Mouse (Mus musculus): Measurements from ENCODE around the gene Xpot. TPM values are rescaled to one million over a fixed set of nuclear protein-coding genes. Genes with fewer than 3 reads are reported as not detected.
A peak's percentile ranks its signal among the peaks of the same experiment; 100 is the strongest.

Xpot gene
- total RNA-seq (2021): 10 to 100 TPM; 70.0 to 71.6 TPM
- long read RNA-seq, experiment 1, full-length matches to known transcripts: 4 of 27 reads
- long read RNA-seq, experiment 1, partial matches to known transcripts: 7 of 27 reads
- long read RNA-seq, experiment 1, other reads (novel, unspliced or antisense): 16 of 27 reads
- long read RNA-seq, experiment 2, full-length matches to known transcripts: 13 of 37 reads
- long read RNA-seq, experiment 2, partial matches to known transcripts: 7 of 37 reads
- long read RNA-seq, experiment 2, other reads (novel, unspliced or antisense): 17 of 37 reads

GRCm38 (mm10) chr10:121626186-121626882, at the start of gene Xpot:
TSS of gene Xpot (minus strand) at chr10:121626332.
- Histone ChIP-seq H3K4me3 (peak within 1 kb of the TSS; percentile 84), H3K27ac (peak within 1 kb of the TSS; percentile 89)
- DNase-seq (ENCODE audit: low spot score in 2 of 2): peak; percentile 98
- TF ChIP-seq CTCF (conservative IDR thresholded peaks at IDR 0.05): peak; percentile 36

GRCm38 (mm10) chr10:121669103-121669502, 43.0 kb upstream of the Xpot start:
- no peak overlapping the region for H3K4me3 ChIP-seq
- no peak for TF ChIP-seq CTCF (conservative IDR thresholded peaks at IDR 0.05)
- H3K27ac ChIP-seq: no peak overlapping the region
- no peak for DNase-seq (ENCODE audit: low spot score in 2 of 2)

- Histone ChIP-seq H3K27ac (no peak overlapping the region), H3K4me3 (no peak overlapping the region)
- DNase-seq (ENCODE audit: low spot score in 2 of 2): no peak
- no peak for TF ChIP-seq CTCF (conservative IDR thresholded peaks at IDR 0.05)
These were observed 39.6 kb upstream of the Xpot start for GRCm38 (mm10) chr10:121665631-121666145.

- Histone ChIP-seq H3K27ac (no peak overlapping the region), H3K4me3 (no peak overlapping the region; the same call in 1 of the 2 replicates)
- TF ChIP-seq CTCF (conservative IDR thresholded peaks at IDR 0.05): no peak; the same call in 1 of the 2 replicates
- DNase-seq (ENCODE audit: low spot score in 2 of 2): no peak
These were observed 37.5 kb upstream of the Xpot start for GRCm38 (mm10) chr10:121663599-121663998.

GRCm38 (mm10) chr10:121662711-121663110, 36.6 kb upstream of the Xpot start:
- no peak overlapping the region for H3K4me3 ChIP-seq
- TF ChIP-seq CTCF (conservative IDR thresholded peaks at IDR 0.05): no peak
- H3K27ac ChIP-seq: no peak overlapping the region
- no peak for DNase-seq (ENCODE audit: low spot score in 2 of 2)

GRCm38 (mm10) chr10:121655907-121656306, 29.8 kb upstream of the Xpot start:
- peak; percentile 36 to 51 for DNase-seq (ENCODE audit: low spot score in 2 of 2)
- no peak for TF ChIP-seq CTCF (conservative IDR thresholded peaks at IDR 0.05)
- Histone ChIP-seq H3K27ac (peak overlapping the region; percentile 51; the same call in 1 of the 2 replicates), H3K4me3 (no peak overlapping the region)

GRCm38 (mm10) chr10:121653079-121653478, 26.9 kb upstream of the Xpot start:
- H3K27ac ChIP-seq: no peak overlapping the region
- TF ChIP-seq CTCF (conservative IDR thresholded peaks at IDR 0.05): no peak
- DNase-seq (ENCODE audit: low spot score in 2 of 2): no peak
- no peak overlapping the region for H3K4me3 ChIP-seq

- H3K27ac ChIP-seq: no peak overlapping the region
- no peak for DNase-seq (ENCODE audit: low spot score in 2 of 2)
- no peak overlapping the region for H3K4me3 ChIP-seq
- TF ChIP-seq CTCF (conservative IDR thresholded peaks at IDR 0.05): no peak
These were observed 20.2 kb upstream of the Xpot start for GRCm38 (mm10) chr10:121646294-121646693.

GRCm38 (mm10) chr10:121642054-121642947, 16.2 kb upstream of the Xpot start:
- H3K27ac ChIP-seq: no peak overlapping the region
- DNase-seq (ENCODE audit: low spot score in 2 of 2): no peak
- no peak for TF ChIP-seq CTCF (conservative IDR thresholded peaks at IDR 0.05)
- H3K4me3 ChIP-seq: peak overlapping the region; percentile 61

- Histone ChIP-seq H3K4me3 (peak within 1 kb of the TSS; percentile 61), H3K27ac (no peak within 1 kb of the TSS)
- no peak for TF ChIP-seq CTCF (conservative IDR thresholded peaks at IDR 0.05)
- no peak for DNase-seq (ENCODE audit: low spot score in 2 of 2)
These were observed 15.3 kb upstream of the Xpot start, which contains the start of gene D930020B18Rik for GRCm38 (mm10) chr10:121641272-121642053. TSS of gene D930020B18Rik (plus strand) at chr10:121641588.

GRCm38 (mm10) chr10:121640944-121641271, 14.8 kb upstream of the Xpot start:
- H3K4me3 ChIP-seq: peak overlapping the region; percentile 61
- no peak for TF ChIP-seq CTCF (conservative IDR thresholded peaks at IDR 0.05)
- no peak overlapping the region for H3K27ac ChIP-seq
- DNase-seq (ENCODE audit: low spot score in 2 of 2): no peak

Measured in layer of hippocampus, adult 2 months (tissue).